9 mouse cellular contexts compared by ENCODE assay signal in genomic region chr7:112822879-112823278, GRCm38 (mm10).
DNase-seq lines count a peak whose midpoint lies in the region; ATAC-seq lines count a peak whose summit lies in the region.
"Had no signal": no experiment of that assay in that cellular context is flagged by ENCODE, and none has a peak within 500 bp of the region (broad histone marks: within the 10 kb centered on the region; RNA-seq: fewer than 3 reads in every experiment).

No protein-coding gene starts in this region.

- 32% methylated on average over 5 of the region's 5 CpGs for WGBS in heart, embryonic 14.5 days
- WGBS in midbrain, embryonic 13.5 days, result 8% methylated on average over 5 of the region's 5 CpGs

- no peaks in the 10 kb centered on the region for H3K27me3 ChIP-seq in heart, embryonic 14.5 days (ENCODE audit: control insufficient read depth, insufficient read depth, low read length)
- peaks cover 11% of the 10 kb centered on the region; the same call in 1 of the 2 replicates for H3K27me3 ChIP-seq in midbrain, embryonic 13.5 days

- H3K9me3 ChIP-seq in heart, embryonic 14.5 days (ENCODE audit: control insufficient read depth, low read length), result no peaks in the 10 kb centered on the region
- no peaks in the 10 kb centered on the region for H3K9me3 ChIP-seq in midbrain, embryonic 13.5 days

- peak overlapping the region; percentile 63 to 69 for H3K27ac ChIP-seq in heart, embryonic 14.5 days (replicated peaks in 1 of 2; ENCODE audit: control insufficient read depth in 1 of 2, insufficient read depth in 1 of 2, low read depth in 2 of 2, low read length in 2 of 2)
- 0 out of 2 replicates have a peak overlapping the region, but pooled peaks have one; percentile 51 for H3K27ac ChIP-seq in midbrain, embryonic 13.5 days

- H3K4me3 ChIP-seq in heart, embryonic 14.5 days (ENCODE audit: control insufficient read depth in 1 of 2, insufficient read depth in 1 of 2, low read depth in 1 of 2, low read length in 2 of 2), result no peak overlapping the region
- H3K4me3 ChIP-seq in midbrain, embryonic 13.5 days (replicated peaks), result no peak overlapping the region

- no peak overlapping the region for H3K9ac ChIP-seq in heart, embryonic 14.5 days (ENCODE audit: low read length)
- H3K9ac ChIP-seq in midbrain, embryonic 13.5 days (replicated peaks), result no peak overlapping the region

- no peak for DNase-seq in heart, adult 8-10 months (ENCODE audit: low spot score)
- peak; percentile 70 for DNase-seq in embryo, embryonic 10.5 days (ENCODE audit: low spot score)
- DNase-seq in hindlimb bud, embryonic 11.5 days (ENCODE audit: extremely low spot score, low read depth, low spot score), result peak; percentile 77
- no peak for DNase-seq in adrenal gland, postnatal 14 days
- DNase-seq in urinary bladder, postnatal 14 days (ENCODE audit: low spot score), result no peak
- no peak for DNase-seq in spleen, postnatal 4 days (ENCODE audit: low spot score in 2 of 2)

- H3K36me3 ChIP-seq in heart, embryonic 14.5 days (ENCODE audit: control insufficient read depth, insufficient read depth, low read length), result no peaks in the 10 kb centered on the region
- H3K36me3 ChIP-seq in midbrain, embryonic 13.5 days, result no peaks in the 10 kb centered on the region
- H3K36me3 ChIP-seq: G1E had no signal

- H3K4me1 ChIP-seq in heart, embryonic 14.5 days (ENCODE audit: control insufficient read depth in 2 of 2, insufficient read depth in 2 of 2, low read length in 2 of 2), result peaks cover 34 to 70% of the 10 kb centered on the region in 2 experiments
- H3K4me1 ChIP-seq in midbrain, embryonic 13.5 days (replicated peaks), result peaks cover 64% of the 10 kb centered on the region

- no peak for ATAC-seq in heart, embryonic 14.5 days (ENCODE audit: insufficient number of reproducible peaks, insufficient read depth, low FRiP score, low read depth)
- no peak for ATAC-seq in midbrain, embryonic 13.5 days

- H3K4me2 ChIP-seq in heart, embryonic 14.5 days (ENCODE audit: low read length), result peak overlapping the region; percentile 45
- H3K4me2 ChIP-seq in midbrain, embryonic 13.5 days (replicated peaks), result peak overlapping the region; percentile 42

Comparison
In these comparisons a context has a peak if more than half of its experiments do, and no peak if none do; other contexts are left out.
1. DNase-seq: peak in embryo, embryonic 10.5 days (single experiment) and hindlimb bud, embryonic 11.5 days (single experiment); none in heart, adult 8-10 months (single experiment), adrenal gland, postnatal 14 days (single experiment), urinary bladder, postnatal 14 days (single experiment) and spleen, postnatal 4 days (0 of 2).